Mouse (Mus musculus) monocyte, adult 2 months (primary cell): ENCODE measurements around the gene Fam107b.

ENCODE experiments used
- DNase-seq, 2 experiments: peaks; one replicate each; pipeline ENCODE4 v3.0.0; 2022; ENCODE audit warnings: low spot score in 2 of 2, low read depth in 1 of 2

Fam107b gene

DNA sequence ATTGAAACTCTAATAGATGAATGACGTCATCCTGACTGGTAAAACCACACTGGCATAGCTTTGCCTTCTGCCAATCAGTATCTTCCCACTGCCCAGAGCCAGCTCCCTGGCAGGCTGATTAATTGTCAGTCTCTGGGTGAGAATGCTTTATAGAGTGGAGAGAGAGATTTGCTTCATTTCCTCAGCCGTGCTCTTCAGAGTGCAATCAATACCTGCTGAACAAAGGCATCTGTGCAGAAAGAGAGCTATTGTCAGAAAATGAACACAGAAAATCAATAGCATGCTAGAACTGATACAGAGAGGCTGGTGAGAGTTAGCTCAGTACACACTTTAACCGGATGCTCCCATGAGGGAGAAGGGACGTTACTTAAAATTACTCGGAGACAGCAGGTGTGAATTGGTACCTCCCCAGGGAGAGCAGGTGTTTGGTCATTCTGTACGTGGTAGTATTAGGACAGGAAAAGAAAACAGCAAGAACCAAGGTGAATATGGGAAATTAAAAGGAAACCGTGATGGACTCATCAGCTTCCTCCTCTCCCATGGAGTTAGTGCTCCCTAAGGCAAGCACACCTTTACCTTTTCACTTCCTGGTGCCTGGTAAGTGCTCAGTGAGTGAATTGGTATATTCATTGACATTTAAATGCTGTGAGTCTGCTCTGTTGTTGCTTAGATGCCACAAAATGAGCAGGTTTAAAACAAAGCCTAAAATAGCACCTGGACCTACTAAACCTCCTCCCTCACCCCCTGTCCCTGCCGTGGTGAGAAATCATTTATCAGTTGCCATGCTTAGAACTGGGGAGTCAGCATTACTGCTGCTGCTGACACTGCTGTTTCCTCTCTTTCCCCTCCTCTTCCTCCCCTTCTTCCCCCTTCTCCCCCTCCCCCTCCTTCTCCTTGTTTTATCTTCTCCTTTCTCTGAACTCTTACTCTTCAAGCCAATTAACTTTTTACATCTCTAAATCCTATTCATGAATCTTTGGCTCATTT is 38.9 kb downstream of the Fam107b start:
- no peak for DNase-seq

DNA sequence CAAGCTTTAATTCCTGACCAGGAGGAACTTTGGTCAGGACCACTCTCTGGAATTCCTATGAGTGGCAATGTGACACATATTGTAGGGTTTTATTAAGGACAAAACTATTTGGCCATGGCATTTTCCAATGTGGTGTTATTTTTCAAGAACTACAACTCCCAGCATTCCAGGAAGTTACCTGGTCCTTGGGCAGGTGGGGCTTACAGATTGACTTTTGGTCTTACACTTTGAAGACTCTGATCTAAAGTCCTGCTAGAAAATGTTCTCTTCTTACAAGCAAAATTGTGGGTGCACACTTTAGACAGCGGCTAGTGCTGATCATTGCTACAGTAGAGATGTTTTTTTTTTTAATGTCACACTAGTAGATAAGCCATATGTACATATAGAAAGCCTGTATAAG is 48.2 kb downstream of the Fam107b start:
- DNase-seq: no peak

DNA sequence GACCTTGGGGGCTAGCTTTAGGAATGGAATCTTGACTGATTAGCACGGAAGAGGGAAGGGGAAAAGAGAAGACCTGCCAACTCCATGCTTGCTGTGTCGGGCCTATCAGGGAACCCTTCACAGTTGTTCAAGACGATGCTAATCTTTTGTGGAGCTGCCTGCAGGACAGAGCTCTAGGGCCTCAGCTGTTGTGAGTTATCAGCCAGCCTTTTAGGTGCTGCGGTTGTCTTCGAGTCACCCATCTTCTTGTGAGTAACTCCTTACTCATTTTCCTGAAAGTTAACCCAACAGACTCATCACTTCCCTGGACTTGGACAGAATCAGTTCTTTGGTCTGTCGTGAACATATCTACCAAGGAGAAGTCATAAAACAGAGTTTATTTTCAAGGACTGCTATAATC is 51.3 kb downstream of the Fam107b start:
- DNase-seq: no peak

DNA sequence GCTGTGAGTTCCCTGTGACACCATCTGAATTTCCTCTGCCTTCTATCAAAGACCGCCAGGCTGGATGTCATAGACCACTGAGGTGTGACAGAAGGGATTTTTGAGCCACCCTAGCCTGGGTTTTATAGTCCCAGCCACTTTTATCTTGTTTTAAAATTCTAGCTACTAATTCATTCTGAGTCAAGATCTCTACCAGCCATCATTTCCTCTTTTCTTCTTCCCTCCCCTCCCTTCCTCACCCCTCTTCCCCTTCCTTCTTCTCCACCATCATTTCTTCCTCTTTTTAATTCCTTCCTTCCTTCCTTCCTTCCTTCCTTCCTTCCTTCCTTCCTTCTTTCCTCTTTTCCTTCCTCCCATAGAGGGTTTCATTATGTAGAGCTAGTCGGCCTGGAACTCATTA is 51.9 kb downstream of the Fam107b start:
- no peak for DNase-seq

DNA sequence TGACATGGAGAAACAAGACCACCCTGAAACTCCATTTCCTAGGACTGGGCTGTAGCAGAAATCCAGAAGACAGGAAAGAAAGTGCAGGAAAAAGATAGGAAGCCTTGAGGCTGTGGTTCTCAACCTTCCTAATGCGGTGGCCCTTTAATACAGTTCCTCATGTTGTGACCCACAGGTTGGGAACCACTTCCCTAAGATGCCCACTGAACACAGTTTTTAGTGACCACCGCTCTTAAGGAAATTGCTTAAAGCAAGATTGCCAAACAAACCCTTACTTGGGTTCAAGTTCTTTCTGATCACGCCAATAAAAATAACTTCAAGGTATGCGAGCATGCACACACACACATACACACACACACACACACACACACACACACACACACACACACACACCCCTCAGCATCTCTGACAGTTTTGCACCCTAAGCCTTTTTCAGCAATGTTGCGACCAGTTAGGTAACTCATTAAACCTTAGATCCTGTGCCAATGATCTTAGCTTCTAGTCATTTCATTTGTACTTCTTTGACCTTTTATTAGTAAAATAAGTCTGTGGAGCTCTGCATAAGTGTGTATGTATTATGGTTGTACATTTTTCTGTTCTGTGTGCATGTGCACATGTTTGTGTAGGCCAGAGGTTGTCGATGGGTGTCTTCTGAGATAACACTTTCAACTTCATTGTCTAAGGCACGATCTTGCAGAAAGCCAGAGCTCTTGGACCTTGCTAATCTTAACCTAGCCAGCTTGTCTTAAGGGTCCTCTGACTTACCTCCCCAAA is 53.1 kb downstream of the Fam107b start:
- DNase-seq: no peak

DNA sequence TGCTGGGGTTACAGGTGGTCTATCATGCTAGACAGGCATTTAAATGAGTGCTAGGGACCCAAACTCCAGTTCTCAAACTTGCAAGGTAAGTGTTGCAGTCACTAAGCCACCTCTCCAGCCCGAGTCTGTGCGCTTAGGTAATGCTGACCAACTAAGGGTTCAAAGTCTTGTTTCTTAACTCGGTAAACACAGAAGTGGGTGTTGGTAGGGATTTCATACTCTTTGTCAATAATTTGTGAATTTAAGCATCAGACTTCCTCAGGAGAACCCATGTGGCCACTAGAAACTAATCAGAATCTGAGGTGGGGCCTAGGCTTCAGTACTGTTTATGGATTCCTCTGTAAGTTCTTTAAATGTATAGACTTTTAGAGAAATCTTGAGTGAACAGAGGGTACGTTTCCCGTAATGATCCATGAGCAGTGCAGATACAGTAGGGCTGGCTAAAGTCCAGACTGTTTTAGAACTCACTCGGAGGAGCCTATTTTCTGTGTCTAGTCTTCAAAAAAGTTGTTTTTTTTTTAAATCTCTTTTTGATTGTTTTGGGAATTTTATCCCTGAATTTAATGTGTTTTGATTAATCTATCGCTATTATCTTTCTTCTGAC is 53.8 kb downstream of the Fam107b start:
- no peak for DNase-seq

DNA sequence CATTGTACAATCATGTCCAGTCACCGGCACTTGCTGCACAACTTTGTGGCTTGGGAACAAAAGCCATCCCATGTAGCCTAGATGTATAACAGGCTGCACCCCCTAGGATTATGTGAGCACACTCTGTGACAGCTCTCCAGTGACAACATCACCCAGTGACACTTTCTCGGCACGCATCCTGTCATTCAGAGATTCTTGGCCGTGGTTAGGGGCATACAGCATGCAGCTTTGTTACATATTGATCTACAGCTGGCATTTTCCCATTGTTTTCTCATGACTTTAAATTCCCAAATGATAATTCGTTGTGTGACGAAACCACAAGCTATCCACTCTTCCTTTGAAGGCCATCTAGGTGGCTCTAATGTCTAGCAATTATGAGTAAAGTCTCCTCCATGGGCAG is 58.8 kb downstream of the Fam107b start:
- DNase-seq: no peak

DNA sequence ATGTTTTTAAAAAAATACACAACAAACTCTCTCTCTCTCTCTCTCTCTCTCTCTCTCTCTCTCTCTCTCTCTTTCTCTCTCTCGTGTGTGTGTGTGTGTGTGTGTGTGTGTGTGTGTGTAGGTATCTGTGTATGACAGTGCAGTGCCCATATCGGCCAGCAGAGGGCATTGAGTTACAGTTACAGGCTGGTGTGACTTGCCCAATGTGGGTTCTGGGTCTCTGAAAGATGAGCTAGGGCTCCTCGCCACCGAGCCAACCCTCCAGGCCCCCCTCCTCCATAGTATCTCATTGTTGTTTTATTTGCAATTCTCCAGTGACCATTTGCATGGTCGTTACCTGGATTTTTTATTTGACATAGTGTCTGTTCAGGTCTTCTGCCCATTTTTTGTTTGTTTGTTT is 59.5 kb downstream of the Fam107b start:
- no peak for DNase-seq

DNA sequence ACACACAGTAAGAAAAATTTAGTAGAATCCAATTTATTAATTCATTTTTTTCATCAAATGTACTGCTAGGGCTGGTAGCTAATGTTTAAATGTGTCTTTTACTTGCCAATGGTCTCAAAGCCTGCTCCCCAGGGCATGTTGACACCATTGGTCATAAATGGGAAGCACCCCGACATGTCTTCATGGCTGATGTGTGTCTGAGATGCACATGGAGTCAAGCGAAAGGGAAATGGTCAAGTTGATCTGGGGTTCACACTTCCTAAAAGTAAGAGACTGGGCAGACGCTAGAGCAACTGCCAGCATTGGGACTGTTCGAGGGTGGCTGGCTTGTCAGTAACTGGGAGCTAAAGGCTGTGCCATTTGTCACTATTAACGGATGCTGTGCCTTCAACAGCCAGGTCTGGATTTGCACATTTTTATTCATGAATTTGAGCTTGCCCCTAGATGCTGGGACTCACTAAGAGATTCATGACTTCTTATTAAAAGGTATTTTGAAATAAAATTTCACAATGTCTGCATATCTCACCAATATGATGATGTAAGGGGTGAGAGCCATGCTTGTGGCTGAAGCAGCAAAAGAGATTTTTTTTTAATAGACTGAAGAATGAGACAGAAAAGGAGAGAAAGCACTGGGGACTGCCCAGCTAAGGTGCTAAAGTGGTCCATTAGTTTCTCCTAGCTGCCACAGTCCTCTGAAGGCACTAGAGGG is 60.6 kb downstream of the Fam107b start:
- DNase-seq: peak; percentile 27 to 44

DNA sequence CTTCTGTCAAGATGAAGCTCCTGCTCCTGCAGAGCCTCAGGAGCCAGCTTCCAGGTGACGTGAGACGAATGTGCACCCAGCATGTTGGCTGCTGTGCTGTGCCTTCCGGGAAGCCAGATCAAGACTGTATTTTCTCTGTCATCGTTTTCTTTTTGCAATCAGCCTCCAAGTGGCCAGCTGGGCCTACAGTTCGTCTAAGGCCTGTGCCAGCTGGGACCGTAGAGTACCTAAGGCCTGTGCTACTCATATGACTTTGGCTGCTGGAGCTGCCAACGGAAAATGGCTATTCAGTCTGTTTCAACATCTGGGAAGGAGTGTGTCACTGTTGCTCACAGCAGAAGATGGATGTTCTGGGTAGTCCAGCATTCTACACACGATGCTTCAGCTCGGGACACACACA is 62.8 kb downstream of the Fam107b start:
- no peak for DNase-seq

DNA sequence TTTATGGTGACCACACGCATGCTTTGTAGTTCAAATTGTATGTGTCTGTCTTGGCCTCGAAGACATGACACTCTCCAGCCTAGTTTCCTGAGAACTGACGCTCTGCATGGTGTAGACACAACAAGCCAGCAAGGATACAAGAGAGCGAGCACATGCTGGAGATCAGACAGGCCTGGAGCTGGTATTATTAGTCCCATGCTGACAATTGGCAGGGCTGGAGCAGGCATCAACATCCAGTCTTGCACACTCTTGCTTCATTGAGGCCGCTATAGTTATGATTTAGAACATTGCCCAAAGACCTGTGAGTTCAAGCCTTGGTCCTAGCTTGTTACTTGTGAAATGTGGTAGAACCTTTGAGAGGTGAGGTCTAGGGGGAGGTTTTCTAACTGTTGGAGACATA is 66.5 kb downstream of the Fam107b start:
- no peak for DNase-seq

DNA sequence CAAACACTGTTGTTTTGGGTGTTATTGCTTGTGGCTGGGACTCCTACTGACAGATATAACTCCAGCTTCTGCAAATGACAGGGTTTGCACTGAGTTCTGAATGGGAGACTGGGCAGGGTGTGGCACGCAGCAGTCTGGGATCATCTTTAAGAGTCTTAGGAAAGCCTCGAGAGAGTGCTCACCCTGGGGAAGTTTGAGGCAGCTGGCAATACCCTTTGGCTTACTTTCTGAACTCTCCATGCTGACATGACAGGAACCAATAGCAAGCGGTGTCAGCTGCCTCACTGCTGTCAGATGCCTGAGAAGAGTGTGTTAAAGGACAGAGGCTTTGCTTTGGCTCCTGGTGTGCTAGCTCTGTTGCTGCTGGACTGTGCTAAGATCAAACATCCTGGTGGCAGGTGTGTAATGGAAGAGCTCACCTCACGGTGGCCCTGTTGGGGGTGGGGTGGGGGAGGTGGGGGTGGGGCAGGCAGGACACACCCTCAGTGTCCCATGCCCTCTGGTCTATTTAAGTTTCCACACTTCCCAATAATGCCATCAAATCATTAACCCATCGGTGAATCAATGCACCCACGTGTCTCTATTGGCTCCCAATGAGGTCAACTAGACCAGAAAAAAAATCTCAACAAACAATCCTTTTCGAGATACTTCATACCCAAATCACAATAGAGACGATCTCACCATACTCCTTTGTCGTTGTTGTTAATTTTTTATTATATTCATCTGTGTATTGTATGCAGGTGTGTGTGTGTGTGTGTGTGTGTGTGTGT is 70.9 kb downstream of the Fam107b start:
- DNase-seq: peak in 1 of 2 experiments; percentile 10

DNA sequence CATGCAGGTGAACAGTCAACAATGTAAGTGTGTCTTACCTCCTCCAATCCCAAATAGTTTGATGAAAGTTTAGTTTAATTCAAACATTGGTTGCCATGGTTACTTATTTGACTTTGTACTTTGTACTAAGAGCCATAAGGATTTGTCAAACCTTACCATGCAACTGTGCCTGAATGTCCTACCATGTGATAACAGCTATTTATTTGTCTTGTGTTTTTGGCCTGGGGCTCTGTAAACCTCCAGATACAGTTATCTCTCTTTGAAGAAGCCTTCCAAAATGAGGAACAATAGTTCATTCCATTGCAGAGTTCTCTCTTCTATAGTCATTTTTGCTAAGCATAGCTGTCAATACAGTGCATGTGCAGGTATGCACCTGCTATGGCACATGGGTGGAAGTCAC is 72.7 kb downstream of the Fam107b start:
- DNase-seq: no peak

DNA sequence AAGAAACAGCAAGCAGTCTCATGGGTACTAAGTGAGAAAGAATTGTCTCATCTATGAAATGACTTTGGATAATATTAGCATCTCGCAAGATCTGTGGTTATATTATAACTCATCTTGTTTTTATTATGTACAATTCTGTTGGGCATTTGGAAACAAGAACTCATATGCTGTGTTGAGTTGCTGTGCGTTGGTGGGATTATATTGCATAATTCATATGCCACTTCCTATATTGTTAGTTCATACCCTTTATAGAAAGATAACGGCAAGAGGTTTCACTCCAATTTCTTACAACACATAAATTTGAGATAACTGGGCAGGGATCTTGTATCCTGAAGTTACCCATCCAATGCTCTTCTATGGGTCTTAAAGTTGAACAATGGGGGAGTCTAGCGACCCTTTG is 75.5 kb downstream of the Fam107b start:
- no peak for DNase-seq

DNA sequence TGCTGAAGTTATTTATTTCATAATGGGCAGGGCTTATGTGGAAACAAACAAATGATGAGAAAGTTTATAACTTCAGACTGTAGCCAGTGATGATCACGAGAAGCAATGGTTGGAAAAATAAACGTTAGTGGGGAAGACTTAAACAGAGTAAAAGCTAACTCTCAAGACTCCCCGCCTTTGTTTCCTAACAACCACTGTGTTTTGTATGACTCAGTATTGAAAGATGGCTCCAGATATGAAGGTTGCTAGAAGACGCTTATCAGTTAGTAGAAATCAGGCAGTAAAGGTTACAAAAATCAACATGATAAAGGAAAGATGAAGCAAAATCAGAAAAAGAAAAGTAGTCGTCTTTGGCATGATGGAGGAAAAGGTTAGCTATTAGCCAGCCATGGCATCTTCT is 78.9 kb downstream of the Fam107b start:
- DNase-seq: no peak

DNA sequence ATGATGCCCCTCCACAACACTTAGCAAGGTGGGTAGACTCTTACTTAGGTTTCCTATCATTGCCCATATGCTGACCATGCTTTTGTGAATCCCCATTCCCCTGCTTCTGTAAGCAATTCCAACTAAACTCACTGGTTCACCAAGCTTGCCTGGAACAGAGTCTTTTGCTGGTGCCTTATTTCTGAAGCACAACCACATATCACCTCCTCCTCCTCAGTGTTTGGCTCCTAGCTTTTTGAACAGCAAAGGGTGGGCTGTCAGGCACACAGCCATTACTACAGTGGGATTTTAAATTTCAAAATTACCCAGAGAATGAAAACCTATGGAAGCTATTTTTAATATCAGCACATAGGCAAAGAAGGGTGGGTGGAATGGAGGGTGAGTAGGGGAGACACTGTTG is 84.3 kb downstream of the Fam107b start:
- DNase-seq: no peak

DNA sequence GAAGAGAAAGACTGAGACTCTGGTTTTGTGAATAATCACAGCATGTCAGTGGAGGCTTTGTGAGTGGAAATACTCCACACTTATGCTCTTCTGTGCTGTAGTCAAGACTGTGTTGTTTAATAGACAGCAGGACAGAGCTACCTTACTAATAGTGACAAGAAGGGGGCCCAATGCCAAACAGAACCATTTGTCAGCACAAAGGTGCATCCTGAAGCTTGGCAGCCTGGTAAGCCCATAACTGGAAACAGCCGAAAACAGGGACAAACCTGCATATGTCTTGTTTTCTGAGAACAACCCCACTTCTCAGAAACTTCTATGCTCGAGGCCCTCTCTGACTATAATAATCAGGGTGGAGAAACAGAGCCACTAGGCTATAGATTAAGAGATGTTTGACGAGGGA is 85.8 kb downstream of the Fam107b start:
- DNase-seq: no peak

DNA sequence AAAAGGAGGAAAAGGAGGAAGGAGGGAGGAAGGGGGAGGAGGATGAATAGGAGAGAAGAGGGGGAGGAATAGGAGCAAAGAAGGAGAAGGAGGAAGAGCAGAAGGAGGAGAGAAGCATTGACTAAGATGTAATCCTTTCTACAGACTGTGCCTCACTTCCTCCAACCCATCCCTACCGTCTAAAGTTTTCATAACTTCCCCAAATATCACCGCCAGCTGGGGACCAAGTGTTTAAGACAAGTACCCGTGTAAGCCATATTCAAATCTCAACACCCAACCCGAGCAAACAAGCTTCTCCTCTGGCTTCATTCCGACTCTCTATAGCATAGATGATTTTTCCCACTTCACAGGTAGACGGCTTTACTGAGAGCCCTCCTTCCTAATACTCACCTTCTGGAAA is 86.5 kb downstream of the Fam107b start:
- peak; percentile 22 to 33 for DNase-seq

DNA sequence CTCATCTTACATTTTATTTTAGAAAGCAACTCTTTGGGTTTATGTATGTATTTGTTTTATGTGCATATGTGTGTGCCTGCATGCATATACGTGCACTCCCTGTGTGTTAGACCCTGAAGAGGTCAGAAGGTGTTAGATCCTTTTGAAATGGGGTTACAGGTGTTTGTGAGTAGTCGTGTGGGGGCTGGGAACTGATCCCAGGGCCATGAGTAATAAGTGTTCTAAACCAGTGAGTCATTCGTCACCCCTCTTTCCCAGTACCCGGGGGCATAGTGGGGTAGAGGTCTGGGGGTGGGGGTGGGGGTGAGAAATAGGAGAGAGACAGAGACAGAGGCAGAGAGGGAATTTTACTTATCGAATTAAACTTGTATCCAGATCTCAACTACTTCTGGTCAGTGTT is 87.1 kb downstream of the Fam107b start:
- DNase-seq: no peak
